Mouse (Mus musculus): ENCODE measurements around the gene Snf8.

Gene Snf8

DNA sequence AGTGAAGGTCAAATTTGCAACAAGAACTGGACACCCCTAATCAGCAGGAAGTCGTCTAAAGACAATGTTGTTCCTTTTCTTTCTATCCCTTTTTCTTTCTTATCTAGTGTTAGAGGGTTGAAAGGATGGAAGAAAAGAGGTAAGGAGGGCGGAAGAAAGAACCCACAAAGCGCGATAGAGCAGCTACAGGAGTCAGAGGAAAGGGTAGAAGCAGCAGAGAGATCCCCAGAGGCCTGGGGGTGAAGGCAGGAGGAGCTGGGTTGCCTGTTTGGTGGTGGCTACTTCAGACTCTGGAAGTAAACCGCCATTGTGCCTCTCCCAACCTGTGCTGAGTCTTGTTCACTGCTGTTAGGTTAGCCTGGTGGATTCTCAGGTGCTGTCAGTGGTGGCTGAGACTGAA lies 6.6 kb upstream of the Snf8 start:
- DNase-seq (ENCODE audit: low spot score in 2 of 2): no peak

DNA sequence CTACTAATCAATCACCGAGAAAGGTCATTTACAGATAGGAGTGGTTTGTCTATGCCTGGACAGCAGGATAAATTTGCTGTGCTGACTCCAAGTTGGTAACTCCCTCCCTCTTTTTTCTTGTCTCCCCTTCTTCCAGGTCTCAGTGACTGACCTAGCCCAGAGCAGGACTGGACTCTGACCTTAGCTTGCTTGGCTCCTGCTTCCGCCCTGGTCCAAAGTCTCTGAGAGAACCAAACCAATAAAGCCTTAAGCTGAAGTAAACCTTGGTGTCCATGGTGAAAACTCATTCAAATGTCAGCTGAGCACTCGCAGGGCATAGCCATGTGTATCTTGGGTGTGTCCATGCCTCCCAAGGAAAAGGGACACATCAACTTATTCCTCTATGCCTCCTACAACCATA lies 4.1 kb upstream of the Snf8 start:
- DNase-seq (ENCODE audit: low spot score in 2 of 2): no peak

DNA sequence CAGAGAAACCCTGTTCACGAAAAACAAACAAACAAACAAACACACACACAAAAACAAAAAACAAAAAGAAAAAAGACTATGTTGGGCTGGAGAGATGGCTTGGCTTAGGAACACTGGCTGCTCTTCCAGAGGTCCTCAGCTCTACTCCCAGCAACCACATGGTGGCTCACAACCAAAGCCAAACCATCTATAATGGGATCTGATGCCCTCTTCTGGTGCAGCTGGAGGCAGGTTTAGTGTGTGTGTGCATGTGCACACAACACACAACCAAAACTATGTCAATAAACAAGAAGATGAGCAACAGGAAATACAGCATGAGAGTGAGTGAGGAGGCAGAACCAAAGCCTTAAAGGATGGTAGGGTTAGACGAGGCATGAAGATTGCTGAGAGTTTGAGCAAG lies 3.0 kb upstream of the Snf8 start:
- no peak for DNase-seq (ENCODE audit: low spot score in 2 of 2)

DNA sequence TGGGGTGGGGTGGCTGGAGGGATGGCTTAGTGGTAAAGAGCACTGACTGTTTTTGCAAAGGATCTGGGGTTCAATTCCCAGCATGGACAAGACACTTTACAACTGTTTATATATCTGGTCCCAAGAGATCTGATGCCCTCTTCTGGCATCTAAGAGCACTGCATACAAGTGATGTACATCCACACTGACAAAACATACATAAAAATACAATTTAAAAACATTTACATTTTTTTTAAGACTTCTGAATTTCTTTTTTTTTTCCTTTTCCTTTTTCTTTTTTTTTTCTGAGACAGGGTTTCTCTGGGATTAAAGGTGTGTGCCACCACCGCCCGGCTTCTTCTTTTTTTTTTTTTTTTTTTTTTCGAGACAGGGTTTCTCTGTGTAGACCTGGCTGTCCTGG lies 1.4 kb upstream of the Snf8 start:
- no peak for DNase-seq (ENCODE audit: low spot score in 2 of 2)

DNA sequence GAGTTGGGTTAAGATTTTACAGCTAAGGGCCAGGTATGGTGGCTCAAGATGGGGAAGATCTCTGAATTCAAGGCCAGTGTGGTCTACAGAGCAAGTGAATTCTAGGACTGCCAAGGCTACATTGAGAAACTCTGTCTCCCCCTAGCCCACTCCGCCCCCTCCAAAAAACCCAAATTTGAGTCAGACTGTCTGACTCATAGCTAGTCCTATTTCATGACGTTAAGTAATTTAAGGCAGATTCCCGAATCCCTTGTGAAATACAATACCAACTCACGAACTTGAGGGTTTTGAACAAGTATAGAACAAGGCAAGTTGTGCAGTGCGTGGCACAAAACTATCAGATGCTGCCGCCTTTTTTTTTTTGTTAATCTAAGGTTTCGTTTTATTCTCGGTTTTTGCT lies 569 bp upstream of the Snf8 start:
- DNase-seq (ENCODE audit: low spot score in 2 of 2): no peak

DNA sequence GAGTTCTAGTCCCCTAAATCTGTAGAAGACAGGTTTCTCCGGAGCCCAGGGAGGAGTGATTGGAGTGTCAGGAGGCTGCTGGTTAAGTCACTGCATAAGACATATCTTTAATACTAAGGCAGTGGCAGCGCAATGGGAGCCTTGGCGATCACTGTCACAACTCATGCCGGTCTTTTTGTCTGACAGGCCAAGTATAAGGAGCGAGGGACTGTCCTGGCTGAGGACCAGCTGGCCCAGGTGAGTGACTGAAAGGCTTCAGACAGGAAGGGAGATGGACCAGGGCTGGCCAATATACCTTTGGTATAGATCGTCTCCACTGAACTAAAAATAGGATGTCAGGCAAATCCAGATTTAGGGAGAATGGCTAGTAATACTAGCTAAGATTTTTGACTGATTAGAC lies 448 bp downstream of the Snf8 start:
- no peak for DNase-seq (ENCODE audit: low spot score in 2 of 2)

DNA sequence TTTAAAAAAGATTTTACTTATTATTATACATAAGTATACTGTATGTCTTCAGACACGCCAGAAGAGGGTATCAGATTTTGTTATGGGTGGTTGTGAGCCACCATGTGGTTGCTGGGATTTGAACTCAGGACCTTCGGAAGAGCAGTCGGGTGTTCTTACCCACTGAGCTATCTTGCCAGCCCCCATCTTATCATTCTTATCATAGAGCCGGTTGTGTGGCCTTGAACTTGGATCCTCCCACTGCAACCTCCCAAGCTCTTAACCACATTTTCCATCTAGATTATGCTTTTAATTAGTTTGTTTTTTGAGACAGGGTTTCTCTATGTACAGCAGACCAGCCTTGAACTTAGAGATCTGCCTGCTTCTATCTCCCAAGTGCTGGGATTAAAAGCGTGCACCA lies 2.8 kb downstream of the Snf8 start:
- DNase-seq (ENCODE audit: low spot score in 2 of 2): no peak

DNA sequence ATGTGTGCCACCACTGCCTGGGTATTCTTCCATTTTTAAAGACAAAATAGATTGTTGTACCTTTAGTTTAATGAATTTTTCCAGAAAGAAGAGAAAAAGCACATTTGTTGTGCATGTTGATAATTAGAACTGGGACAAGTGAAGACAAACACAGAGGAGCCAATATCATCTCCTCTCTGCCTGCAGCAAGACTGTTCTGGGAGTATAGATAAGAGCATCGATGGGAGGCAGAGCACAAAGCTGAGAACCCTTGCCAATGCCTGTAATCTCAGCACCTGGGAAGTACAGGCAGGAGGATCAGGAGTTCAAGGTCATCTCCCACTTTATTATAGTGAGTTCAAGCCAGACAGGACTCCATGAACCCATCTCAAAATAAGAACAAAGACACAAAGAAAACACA lies 3.9 kb downstream of the Snf8 start:
- no peak for DNase-seq (ENCODE audit: low spot score in 2 of 2)

DNA sequence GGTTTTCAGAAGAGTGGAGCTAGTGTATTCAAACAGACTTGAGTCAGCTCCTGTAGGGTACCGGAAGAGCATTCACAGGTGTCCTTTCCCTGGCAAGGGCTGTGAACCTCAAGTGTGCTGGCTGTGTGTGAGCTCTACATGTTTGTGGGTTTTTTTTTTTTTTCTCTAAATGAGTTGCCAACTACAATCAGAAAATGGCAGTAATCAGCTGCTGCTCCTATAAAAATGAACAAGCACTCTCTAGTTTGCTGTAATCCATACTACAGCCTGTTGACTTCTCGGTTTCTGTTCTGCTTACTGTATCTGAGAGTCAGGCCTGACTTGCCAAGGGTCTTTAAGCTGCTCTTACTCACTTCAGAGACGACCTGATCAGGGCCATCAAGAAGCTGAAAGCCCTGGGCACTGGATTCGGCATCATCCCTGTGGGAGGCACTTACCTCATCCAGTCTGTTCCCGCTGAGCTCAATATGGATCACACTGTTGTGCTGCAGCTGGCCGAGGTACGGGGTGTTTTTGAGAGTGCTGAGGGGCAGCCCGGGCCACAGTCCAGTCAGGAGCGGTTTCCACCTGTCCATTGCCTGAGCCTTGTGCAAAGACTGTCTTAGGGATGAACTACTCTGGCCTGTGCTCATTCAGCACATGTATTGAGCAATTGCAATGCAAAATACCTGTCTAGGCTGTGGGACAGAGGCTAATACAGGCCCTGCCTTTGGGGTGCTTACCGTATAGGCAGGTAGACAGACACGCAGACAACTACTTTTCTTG lies 10.3 kb downstream of the Snf8 start:
- no peak for DNase-seq (ENCODE audit: low spot score in 2 of 2)

DNA sequence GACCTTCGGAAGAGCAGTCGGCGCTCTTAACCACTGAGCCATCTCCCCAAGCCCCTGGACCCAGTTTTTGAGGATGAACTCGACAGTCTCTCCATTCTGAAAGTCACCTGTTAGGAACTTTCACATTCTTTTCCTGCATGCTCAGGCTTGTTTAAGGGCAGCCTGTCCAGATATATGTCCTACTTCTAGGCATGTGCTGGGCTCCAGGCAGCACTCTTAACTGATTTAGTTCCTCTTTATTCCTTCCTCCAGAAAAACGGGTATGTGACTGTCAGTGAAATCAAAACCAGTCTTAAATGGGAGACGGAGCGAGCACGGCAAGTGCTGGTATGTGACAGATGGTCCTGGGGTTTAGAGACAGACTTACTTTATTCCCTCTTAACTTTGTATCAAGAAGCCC lies 11.3 kb downstream of the Snf8 start:
- no peak for DNase-seq (ENCODE audit: low spot score in 2 of 2)

DNA sequence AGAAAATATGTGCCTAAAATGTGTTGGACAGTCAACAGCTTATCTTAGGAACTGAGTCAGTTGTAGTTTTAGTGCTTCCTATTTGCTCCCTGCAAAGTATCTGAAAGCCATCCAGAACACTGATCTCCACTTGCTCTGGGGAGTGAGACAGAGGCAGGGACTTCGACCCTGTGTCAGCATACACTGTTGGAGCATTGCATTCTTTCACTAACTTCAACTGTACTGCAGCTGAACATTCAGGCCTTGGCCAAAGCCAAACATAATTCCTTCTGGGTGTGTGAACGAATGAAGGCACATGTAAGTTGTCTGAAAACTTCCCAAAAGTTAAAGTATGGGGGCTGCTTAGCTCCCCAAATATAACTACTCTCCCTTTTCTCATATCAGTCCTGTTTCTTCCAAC lies 12.1 kb downstream of the Snf8 start:
- DNase-seq (ENCODE audit: low spot score in 2 of 2): no peak

DNA sequence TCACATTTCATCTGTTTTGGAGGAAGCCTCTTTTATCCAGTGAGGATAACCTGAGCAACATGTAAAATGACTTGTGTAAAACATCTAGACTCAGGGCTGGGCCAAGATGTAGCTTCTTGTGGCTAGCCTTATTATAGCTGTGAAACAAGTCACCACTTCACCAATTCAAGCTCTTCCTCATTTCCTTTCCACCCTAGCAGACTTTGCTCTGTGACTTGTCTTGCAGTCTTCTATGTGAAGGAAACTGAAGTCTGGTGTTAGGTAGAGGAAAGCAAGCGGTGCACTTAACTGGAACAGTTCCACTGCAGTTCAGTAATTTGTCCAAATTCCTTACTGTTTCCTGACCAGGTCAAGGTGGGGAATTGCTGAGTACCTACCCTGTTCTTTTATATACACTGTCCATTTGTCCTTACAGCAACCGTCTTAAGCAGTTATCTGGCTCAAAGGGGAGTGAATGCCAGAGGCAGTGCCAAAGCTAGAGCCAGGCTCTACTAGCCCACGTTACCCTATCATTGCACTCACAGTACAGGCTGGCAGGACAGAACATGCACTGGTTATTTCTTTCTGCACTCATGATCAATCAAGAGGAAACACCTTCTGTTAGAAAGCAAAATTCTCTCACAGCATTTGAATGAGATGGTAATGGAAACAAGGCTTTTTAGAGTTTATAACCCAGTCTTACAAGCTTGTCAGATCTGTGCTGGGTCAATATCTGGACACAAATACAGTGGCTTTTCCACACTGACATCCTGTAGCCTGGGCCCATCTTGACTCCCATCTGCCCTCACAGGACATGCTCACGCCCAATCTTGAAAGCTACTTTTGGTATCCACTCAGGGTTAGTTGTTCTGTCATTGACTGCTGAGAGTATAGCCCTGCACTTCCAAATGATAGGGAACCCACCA lies 13.0 kb downstream of the Snf8 start:
- DNase-seq (ENCODE audit: low spot score in 2 of 2): no peak

DNA sequence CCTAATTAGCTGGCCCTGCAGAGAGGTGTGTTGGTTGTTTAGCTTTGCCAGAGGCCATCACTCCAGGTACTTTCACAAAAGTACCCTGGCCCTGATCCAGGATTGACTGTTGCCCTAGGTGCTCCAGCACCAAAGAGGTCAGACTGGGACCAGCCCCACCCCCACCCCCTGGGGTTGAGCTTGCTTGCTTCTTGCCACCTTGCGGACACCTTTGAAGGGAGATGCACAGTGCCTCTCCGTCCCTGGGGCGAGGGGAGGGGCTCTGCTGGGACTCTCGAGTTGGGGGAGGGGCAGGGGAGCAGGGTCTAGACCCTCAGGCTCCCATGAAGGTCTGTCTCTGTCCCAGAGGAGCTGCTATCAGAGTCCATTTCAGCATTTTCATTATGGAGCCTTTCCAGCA lies 15.3 kb downstream of the Snf8 start:
- no peak for DNase-seq (ENCODE audit: low spot score in 2 of 2)

DNA sequence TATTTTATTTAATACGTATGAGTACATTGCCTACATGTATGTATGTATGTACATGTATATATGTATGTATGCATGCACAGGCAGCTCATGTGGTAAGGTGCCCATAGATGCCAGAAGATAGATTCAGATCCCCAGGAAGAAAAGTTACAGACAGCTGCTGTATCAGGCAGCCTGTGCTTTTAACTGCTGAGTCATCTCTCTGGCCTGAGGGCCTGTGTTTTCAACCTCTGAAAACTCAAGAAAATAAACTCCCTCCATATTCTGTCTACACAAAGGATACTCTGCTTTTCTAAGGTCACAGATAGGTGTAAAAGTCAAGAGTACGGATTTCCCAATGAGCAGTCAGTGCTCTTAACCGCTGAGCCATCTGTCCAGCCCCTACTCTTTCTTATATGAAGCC lies 16.2 kb downstream of the Snf8 start:
- no peak for DNase-seq (ENCODE audit: low spot score in 2 of 2)

DNA sequence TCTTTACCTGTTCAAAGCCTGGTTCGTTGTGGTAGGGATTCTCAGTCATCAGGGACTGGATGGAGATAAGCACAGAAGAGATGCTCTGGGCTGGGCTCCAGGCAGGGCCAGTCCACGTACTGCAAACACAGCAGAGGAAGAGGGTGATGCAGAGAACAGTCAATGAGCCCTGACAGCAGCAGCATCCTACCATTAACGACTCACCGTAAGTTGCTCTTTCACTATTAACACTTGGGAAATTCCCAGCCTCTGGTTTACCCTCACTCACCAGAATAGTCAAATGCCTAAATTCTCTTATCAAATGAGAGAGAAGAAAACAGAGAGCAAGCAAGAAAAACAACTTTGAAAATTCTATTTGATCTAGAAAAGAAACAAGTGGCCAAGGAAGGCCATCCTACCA lies 23.6 kb downstream of the Snf8 start:
- no peak for DNase-seq (ENCODE audit: low spot score in 2 of 2)

DNA sequence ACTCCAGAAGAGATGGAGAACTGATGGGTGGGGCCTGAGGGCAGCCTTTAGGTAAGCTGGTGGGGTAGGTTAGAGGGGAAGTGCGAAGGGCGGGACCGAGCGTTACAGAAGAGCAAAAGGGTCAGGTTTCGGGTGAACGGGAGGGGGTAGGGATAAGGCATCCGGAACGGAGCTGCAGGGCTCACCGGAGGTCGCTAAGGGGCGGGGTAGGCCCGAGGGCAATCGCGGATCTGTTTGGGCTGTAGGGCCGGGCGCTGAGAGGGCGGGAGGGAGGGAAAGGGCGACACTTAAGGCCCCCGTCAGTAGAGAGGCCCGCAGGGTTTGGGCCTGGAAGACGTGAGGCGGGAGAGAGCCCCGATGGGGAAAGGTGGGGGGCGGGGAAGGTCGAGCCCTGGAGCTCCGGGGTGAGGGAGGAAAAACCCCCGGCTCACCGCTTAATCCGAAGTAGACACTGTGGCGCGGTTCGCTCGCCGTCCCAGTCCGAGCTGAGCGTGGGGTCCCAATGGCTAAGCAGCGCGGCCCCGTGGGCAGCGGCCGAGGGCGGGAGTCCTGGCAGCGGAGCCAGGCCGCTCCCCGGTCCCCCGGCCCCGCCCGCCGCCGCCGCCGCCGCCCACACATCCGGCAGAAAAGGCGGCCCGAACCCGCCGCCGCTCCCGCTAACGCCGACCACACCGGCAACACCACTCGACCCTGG lies 30.0 kb downstream of the Snf8 start:
- peak in 1 of 2 experiments; percentile 40 for DNase-seq (ENCODE audit: low spot score in 2 of 2)

DNA sequence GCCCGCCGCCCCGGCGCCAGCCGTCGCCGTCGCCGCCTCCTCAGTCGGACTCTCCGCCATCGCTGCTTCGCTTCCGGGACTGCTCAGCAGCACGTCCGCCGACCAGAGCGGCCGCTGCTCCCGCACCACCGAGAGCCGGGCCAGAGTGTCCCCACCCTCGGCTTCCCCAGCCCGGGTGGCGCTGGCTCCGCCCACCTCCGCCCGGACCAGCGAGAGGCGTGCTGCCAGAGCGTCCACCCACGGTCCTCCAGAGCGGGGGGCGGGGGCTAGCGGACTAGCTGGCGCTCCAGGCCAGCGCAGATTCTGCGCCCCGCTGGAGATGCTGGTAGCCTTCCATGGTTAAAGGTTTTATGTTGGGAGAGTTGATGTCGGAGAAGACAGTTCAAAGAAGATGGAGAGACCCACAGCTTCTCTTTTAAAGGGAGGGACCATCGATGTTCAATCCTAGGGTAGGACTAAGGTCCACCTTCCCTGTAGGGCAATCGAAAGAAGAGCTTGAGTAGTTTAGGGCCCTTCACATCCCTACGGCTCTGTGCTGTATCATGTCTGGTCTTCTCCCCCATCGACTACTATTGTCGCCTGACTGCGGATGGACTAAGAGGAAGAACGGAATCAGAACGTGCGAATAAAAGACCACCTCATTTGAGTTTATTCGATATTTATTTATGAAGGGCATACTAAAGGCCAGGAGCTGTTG lies 30.7 kb downstream of the Snf8 start, which contains the start of gene Ube2z:
Gene Ube2z, minus strand, starts transcription at position 174 of the 697 bp plus-strand sequence.
- peak; percentile 95 to 97 for DNase-seq (ENCODE audit: low spot score in 2 of 2)

DNA sequence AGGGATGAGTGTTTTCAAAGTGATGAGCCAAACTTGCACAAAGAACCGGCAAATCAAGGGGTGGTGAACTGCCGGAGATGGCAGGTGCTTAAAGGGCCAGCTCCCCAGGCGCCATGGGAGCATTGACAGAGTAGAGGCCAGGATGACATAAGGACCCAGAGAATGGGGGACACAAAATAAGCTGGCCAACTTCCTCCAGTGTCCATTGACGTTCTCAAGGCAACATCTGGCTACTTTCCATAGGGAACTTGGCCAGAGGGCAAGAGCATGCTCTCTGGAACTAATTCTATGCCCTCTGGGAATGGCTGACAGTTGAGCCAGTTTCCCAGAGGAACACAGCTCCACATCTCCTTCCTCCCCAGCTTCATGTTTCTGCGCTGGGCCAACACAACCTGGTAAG lies 33.5 kb downstream of the Snf8 start:
- peak; percentile 33 to 36 for DNase-seq (ENCODE audit: low spot score in 2 of 2)

DNA sequence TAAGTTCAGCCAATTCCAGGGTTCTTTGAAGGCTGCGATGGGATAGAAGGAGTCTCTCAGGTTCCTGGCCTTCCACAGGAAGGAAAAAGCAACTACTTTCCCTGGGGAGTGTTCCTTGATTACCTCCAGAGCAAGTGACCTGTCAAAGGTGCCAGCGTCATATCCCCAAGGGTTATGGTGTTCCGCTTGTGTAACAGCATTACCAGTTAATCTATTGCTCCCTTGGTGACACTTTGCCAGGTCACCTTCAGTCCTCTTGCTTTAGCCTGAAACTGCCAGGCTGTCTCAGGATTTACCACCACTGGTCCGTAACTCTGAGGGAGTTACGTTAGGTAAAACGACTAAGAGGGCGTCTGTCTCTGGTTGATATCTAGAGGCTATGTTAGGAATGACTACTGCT lies 35.7 kb downstream of the Snf8 start:
- DNase-seq (ENCODE audit: low spot score in 2 of 2): no peak

DNA sequence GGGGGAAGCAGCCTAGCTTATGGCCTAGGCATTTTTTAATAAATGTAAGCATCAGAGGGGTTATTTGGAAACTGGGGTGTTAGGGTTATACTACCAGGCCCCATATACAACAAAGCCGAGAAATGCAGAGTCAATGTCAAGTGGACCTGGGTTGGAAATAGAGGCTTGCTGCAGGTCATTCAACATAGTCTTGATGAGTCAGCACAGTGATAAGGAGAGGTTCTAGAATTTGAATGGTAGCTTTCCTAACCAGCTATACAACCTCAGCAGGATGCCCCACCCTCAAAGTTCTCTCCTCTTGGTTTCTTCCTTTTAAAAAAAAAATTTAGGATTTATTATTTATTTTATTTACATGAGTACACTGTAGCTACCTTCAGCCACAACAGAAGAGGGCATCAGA lies 36.3 kb downstream of the Snf8 start:
- no peak for DNase-seq (ENCODE audit: low spot score in 2 of 2)

DNA sequence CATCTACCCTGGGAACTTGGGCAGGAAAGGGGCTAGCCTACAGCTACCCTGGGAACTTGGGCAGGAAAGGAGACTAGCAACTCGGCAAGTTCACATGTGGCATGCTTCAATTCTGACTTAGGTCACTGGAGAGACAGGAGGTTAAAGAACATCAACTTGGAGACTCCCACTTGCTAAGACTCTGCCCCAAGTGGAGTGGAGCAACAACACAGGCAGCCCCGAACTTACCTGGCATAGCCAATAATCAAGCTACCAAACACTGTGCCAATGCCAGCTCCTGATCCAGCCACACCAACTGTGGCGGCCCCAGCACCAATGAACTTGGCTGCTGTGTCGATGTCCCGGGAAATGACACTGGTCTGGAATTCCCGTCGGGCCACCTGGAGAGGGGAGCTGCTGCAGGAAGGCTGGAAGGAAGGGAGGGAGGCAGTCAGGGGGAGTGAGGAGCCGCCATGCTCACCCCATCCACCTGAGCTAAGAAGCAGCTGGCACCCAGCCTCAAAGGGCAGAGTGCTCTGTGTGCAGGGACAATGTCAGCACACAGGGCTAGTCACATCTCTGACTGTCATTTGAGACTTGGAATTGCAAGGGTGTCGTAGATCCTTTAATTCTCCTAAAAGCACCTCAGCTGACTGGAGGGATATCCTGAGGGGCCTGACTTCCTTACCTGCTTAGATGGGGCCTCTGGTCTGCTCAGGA lies 38.8 kb downstream of the Snf8 start:
- no peak for DNase-seq (ENCODE audit: low spot score in 2 of 2)

Data from heart, adult 9 months (tissue).